Mouse (Mus musculus): ENCODE data around the gene Il1a. TPM values are rescaled to one million over a fixed set of nuclear protein-coding genes. Genes with fewer than 3 reads are reported as not detected.
A peak's percentile ranks its signal among the peaks of the same experiment; 100 is the strongest.

Il1a gene
- polyA plus RNA-seq, 1 experiment from 2014 or later = 4.8 TPM

- Histone ChIP-seq H3K4me3 (ENCODE audit: low read depth, low read length) (no peak overlapping the region), H3K36me3 (replicated peaks; ENCODE audit: insufficient read depth, low read length) (no peaks in the 10 kb centered on the region), H3K4me1 (ENCODE audit: insufficient read depth) (no peaks in the 10 kb centered on the region), H3K9ac (replicated peaks) (no peak overlapping the region), H3K27me3 (ENCODE audit: insufficient read depth, low read length) (no peaks in the 10 kb centered on the region), H3K9me3 (ENCODE audit: low read length) (no peaks in the 10 kb centered on the region), H3K4me2 (ENCODE audit: low read depth, low read length) (peak overlapping the region; percentile 10; the same call in 1 of the 2 replicates), H3K27ac (ENCODE audit: low read depth) (no peak overlapping the region)
- TF ChIP-seq EP300 (IDR thresholded peaks at IDR 0.05; ENCODE audit: low read depth) = no peak
- TF ChIP-seq CTCF (IDR thresholded peaks at IDR 0.05; ENCODE audit: low read depth) = no peak
- WGBS (ENCODE audit: insufficient replicate concordance) = 60% methylated on average over 4 of the region's 4 CpGs
- DNase-seq (no peak), ATAC-seq (no peak)
Observed at GRCm38 (mm10) chr2:129306020-129306419, 3.8 kb downstream of the Il1a start.

GRCm38 (mm10) chr2:129297589-129297982 lies 12.2 kb downstream of the Il1a start:
- peak overlapping the region; percentile 85 for H3K9ac ChIP-seq (replicated peaks)
- WGBS (ENCODE audit: insufficient replicate concordance) = 1% methylated on average over 10 of the region's 10 CpGs
- peak overlapping the region; percentile 80 for H3K4me3 ChIP-seq (ENCODE audit: low read depth, low read length)
- TF ChIP-seq CTCF (IDR thresholded peaks at IDR 0.05; ENCODE audit: low read depth) = no peak
- TF ChIP-seq EP300 (IDR thresholded peaks at IDR 0.05; ENCODE audit: low read depth) = no peak
- peak; percentile 26 for ATAC-seq
- peaks cover 11% of the 10 kb centered on the region for H3K4me1 ChIP-seq (ENCODE audit: insufficient read depth)
- no peak for DNase-seq
- peak overlapping the region; percentile 93 for H3K27ac ChIP-seq (ENCODE audit: low read depth)
- no peaks in the 10 kb centered on the region for H3K9me3 ChIP-seq (ENCODE audit: low read length)
- H3K4me2 ChIP-seq (ENCODE audit: low read depth, low read length) = peak overlapping the region; percentile 89
- H3K27me3 ChIP-seq (ENCODE audit: insufficient read depth, low read length) = 0 out of 2 replicates have a peak, but pooled peaks cover 3% of the 10 kb centered on the region
- peaks cover 8% of the 10 kb centered on the region; the same call in 1 of the 2 replicates for H3K36me3 ChIP-seq (replicated peaks; ENCODE audit: insufficient read depth, low read length)

- peak within 1 kb of the TSS; percentile 80 for H3K4me3 ChIP-seq (ENCODE audit: low read depth, low read length)
- no peaks in the 10 kb centered on the region for H3K9me3 ChIP-seq (ENCODE audit: low read length)
- DNase-seq = peak; percentile 97
- peaks cover 11% of the 10 kb centered on the region for H3K4me1 ChIP-seq (ENCODE audit: insufficient read depth)
- 0 out of 2 replicates have a peak, but pooled peaks cover 3% of the 10 kb centered on the region for H3K27me3 ChIP-seq (ENCODE audit: insufficient read depth, low read length)
- H3K36me3 ChIP-seq (replicated peaks; ENCODE audit: insufficient read depth, low read length) = peaks cover 8% of the 10 kb centered on the region; the same call in 1 of the 2 replicates
- peak within 1 kb of the TSS; percentile 85 for H3K9ac ChIP-seq (replicated peaks)
- peak within 1 kb of the TSS; percentile 93 for H3K27ac ChIP-seq (ENCODE audit: low read depth)
- peak; percentile 80 for TF ChIP-seq EP300 (IDR thresholded peaks at IDR 0.05; ENCODE audit: low read depth)
- TF ChIP-seq CTCF (IDR thresholded peaks at IDR 0.05; ENCODE audit: low read depth) = 0 out of 2 replicates have a peak, but pooled peaks have one; percentile 5
- H3K4me2 ChIP-seq (ENCODE audit: low read depth, low read length) = peak within 1 kb of the TSS; percentile 89
- under 1% methylated on average over 50 of the region's 50 CpGs for WGBS (ENCODE audit: insufficient replicate concordance)
- ATAC-seq = peak; percentile 99
Observed at GRCm38 (mm10) chr2:129296671-129297588, 12.8 kb downstream of the Il1a start, which contains the start of gene Ckap2l. Ckap2l (minus strand) TSS chr2:129297212.

GRCm38 (mm10) chr2:129296086-129296485 lies 13.7 kb downstream of the Il1a start:
- peak overlapping the region; percentile 88; the same call in 1 of the 2 replicates for H3K27ac ChIP-seq (ENCODE audit: low read depth)
- peaks cover 11% of the 10 kb centered on the region for H3K4me1 ChIP-seq (ENCODE audit: insufficient read depth)
- peaks cover 11% of the 10 kb centered on the region for H3K36me3 ChIP-seq (replicated peaks; ENCODE audit: insufficient read depth, low read length)
- H3K9ac ChIP-seq (replicated peaks) = peak overlapping the region; percentile 85
- WGBS (ENCODE audit: insufficient replicate concordance) = 55% methylated on average over 5 of the region's 5 CpGs
- H3K4me2 ChIP-seq (ENCODE audit: low read depth, low read length) = peak overlapping the region; percentile 78
- H3K9me3 ChIP-seq (ENCODE audit: low read length) = no peaks in the 10 kb centered on the region
- peak overlapping the region; percentile 80 for H3K4me3 ChIP-seq (ENCODE audit: low read depth, low read length)
- DNase-seq (no peak), ATAC-seq (no peak)
- TF ChIP-seq EP300 (IDR thresholded peaks at IDR 0.05; ENCODE audit: low read depth) (no peak), CTCF (IDR thresholded peaks at IDR 0.05; ENCODE audit: low read depth) (no peak)
- 0 out of 2 replicates have a peak, but pooled peaks cover 3% of the 10 kb centered on the region for H3K27me3 ChIP-seq (ENCODE audit: insufficient read depth, low read length)

- H3K4me3 ChIP-seq (ENCODE audit: low read depth, low read length) = peak overlapping the region; percentile 80
- H3K4me2 ChIP-seq (ENCODE audit: low read depth, low read length) = peak overlapping the region; percentile 78
- H3K9ac ChIP-seq (replicated peaks) = peak overlapping the region; percentile 85; the same call in 1 of the 2 replicates
Observed at GRCm38 (mm10) chr2:129295075-129295474, 14.7 kb downstream of the Il1a start.

GRCm38 (mm10) chr2:129273823-129274222 lies 35.9 kb downstream of the Il1a start:
- no peak for TF ChIP-seq EP300 (IDR thresholded peaks at IDR 0.05; ENCODE audit: low read depth)
- TF ChIP-seq CTCF (IDR thresholded peaks at IDR 0.05; ENCODE audit: low read depth) = no peak

More at GRCm38 (mm10) chr2:129295075-129295474, 14.7 kb downstream of the Il1a start:
- H3K9me3 ChIP-seq (ENCODE audit: low read length) = no peaks in the 10 kb centered on the region
- H3K27me3 ChIP-seq (ENCODE audit: insufficient read depth, low read length) = 0 out of 2 replicates have a peak, but pooled peaks cover 3% of the 10 kb centered on the region
- H3K36me3 ChIP-seq (replicated peaks; ENCODE audit: insufficient read depth, low read length) = peaks cover 14% of the 10 kb centered on the region
- TF ChIP-seq CTCF (IDR thresholded peaks at IDR 0.05; ENCODE audit: low read depth) = no peak
- TF ChIP-seq EP300 (IDR thresholded peaks at IDR 0.05; ENCODE audit: low read depth) = no peak
- no peak for ATAC-seq
- WGBS (ENCODE audit: insufficient replicate concordance) = 90% methylated on average over 5 of the region's 5 CpGs
- H3K4me1 ChIP-seq (ENCODE audit: insufficient read depth) = peaks cover 11% of the 10 kb centered on the region
- no peak for DNase-seq
- no peak overlapping the region for H3K27ac ChIP-seq (ENCODE audit: low read depth)

More at GRCm38 (mm10) chr2:129273823-129274222, 35.9 kb downstream of the Il1a start:
- no peak overlapping the region for H3K27ac ChIP-seq (ENCODE audit: low read depth)
- ATAC-seq = no peak
- no peaks in the 10 kb centered on the region for H3K4me1 ChIP-seq (ENCODE audit: insufficient read depth)
- H3K27me3 ChIP-seq (ENCODE audit: insufficient read depth, low read length) = no peaks in the 10 kb centered on the region
- WGBS (ENCODE audit: insufficient replicate concordance) = 94% methylated on average over 5 of the region's 5 CpGs
- no peak overlapping the region for H3K4me3 ChIP-seq (ENCODE audit: low read depth, low read length)
- no peaks in the 10 kb centered on the region for H3K9me3 ChIP-seq (ENCODE audit: low read length)
- no peak overlapping the region for H3K9ac ChIP-seq (replicated peaks)
- H3K36me3 ChIP-seq (replicated peaks; ENCODE audit: insufficient read depth, low read length) = peaks cover 73% of the 10 kb centered on the region
- DNase-seq = peak; percentile 9
- H3K4me2 ChIP-seq (ENCODE audit: low read depth, low read length) = no peak overlapping the region

Measured in liver, postnatal 0 days (tissue).